Mouse (Mus musculus): ENCODE data around the gene Phpt1. TPM values are rescaled to one million over a fixed set of nuclear protein-coding genes. Genes with fewer than 3 reads are reported as not detected.

The Phpt1 gene
- total RNA-seq, 2 experiments from 2014 or later, result 54.3 to 64.6 TPM

Other genes with a start within 250 kb of the Phpt1 start
- gene Man1b1, start 242.9 kb downstream of the Phpt1 start, total RNA-seq (2021), result 10 to 100 TPM; 53.1 to 59.2 TPM
- gene Dpp7, start 218.9 kb downstream of the Phpt1 start, total RNA-seq (2021), result 10 to 100 TPM; 29.9 to 31.8 TPM
- 10 to 100 TPM; 20.0 to 23.1 TPM for gene Uap1l1, start 209.5 kb downstream of the Phpt1 start, total RNA-seq (2021)
- gene Sapcd2, start 202.9 kb downstream of the Phpt1 start, total RNA-seq (2021), result under 1 TPM; 0.43 to 0.95 TPM
- 1 to 10 TPM; 5.0 to 7.8 TPM for gene Entpd2, start 179.3 kb downstream of the Phpt1 start, total RNA-seq (2021)
- 100 to 1,000 TPM; 117 to 140 TPM for gene Npdc1, start 175.9 kb downstream of the Phpt1 start, total RNA-seq (2021)
- gene Fut7, start 152.0 kb downstream of the Phpt1 start, total RNA-seq (2021), result not detected
- 10 to 100 TPM; 29.7 to 36.4 TPM for gene Abca2, start 146.5 kb downstream of the Phpt1 start, total RNA-seq (2021)
- not detected for gene Clic3, start 118.4 kb downstream of the Phpt1 start, total RNA-seq (2021)
- 10 to 100 TPM; 32.3 to 34.2 TPM for gene Paxx, start 114.1 kb downstream of the Phpt1 start, total RNA-seq (2021)
- 1 to 10 TPM; 1.1 to 2.0 TPM for gene Ptgds, start 105.2 kb downstream of the Phpt1 start, total RNA-seq (2021)
- gene Lcn12, start 81.3 kb downstream of the Phpt1 start, total RNA-seq (2021), result not detected
- gene Fbxw5, start 74.5 kb downstream of the Phpt1 start, total RNA-seq (2021), result 10 to 100 TPM; 87.0 to 89.8 TPM
- 1 to 10 TPM; 1.7 TPM for gene C8g, start 73.5 kb downstream of the Phpt1 start, total RNA-seq (2021)
- gene Traf2, start 28.3 kb downstream of the Phpt1 start, total RNA-seq (2021), result 10 to 100 TPM; 22.3 to 26.2 TPM
- 100 to 1,000 TPM; 276 to 288 TPM for gene Edf1, start 17.4 kb downstream of the Phpt1 start, total RNA-seq (2021)
- 1 to 10 TPM; 1.5 to 3.1 TPM for gene Mamdc4, start 379 bp downstream of the Phpt1 start, total RNA-seq (2021)
- 1 to 10 TPM in 1 of 2 experiments, under 1 TPM in 1; 0.73 to 1.3 TPM for gene Ajm1, start 6.5 kb upstream of the Phpt1 start, total RNA-seq (2021)
- gene Rabl6, start 33.3 kb upstream of the Phpt1 start, total RNA-seq (2021), result 10 to 100 TPM; 85.4 to 97.5 TPM
- not detected for gene Ccdc183, start 42.5 kb upstream of the Phpt1 start, total RNA-seq (2021)
- gene Tmem141, start 46.8 kb upstream of the Phpt1 start, total RNA-seq (2021), result 10 to 100 TPM; 22.1 to 38.9 TPM
- 10 to 100 TPM in 1 of 2 experiments, 1 to 10 TPM in 1; 4.5 to 14.3 TPM for gene Fcna, start 52.8 kb upstream of the Phpt1 start, total RNA-seq (2021)
- not detected for gene Lcn8, start 77.9 kb upstream of the Phpt1 start, total RNA-seq (2021)
- not detected for gene Lcn5, start 82.7 kb upstream of the Phpt1 start, total RNA-seq (2021)
- gene Lcn6, start 101.6 kb upstream of the Phpt1 start, total RNA-seq (2021), result not detected
- not detected for gene Lcn10, start 107.5 kb upstream of the Phpt1 start, total RNA-seq (2021)
- gene Obp2a, start 124.8 kb upstream of the Phpt1 start, total RNA-seq (2021), result under 1 TPM in 1 of 2 experiments, not detected in 1; 0.53 TPM
- 10 to 100 TPM; 43.5 to 45.0 TPM for gene Bmyc, start 131.5 kb upstream of the Phpt1 start, total RNA-seq (2021)
- not detected for gene Obp2b, start 161.8 kb upstream of the Phpt1 start, total RNA-seq (2021)
- gene Lcn3, start 190.3 kb upstream of the Phpt1 start, total RNA-seq (2021), result not detected
- not detected for gene Lcn11, start 201.8 kb upstream of the Phpt1 start, total RNA-seq (2021)
- gene Gm13539, start 207.0 kb upstream of the Phpt1 start, total RNA-seq (2021), result not detected
- gene Glt6d1, start 240.6 kb upstream of the Phpt1 start, total RNA-seq (2021), result not detected
- gene Lcn9, start 247.9 kb upstream of the Phpt1 start, total RNA-seq (2021), result not detected